Mouse (Mus musculus): ENCODE measurements around the gene Kazn. TPM values are rescaled to one million over a fixed set of nuclear protein-coding genes. Genes with fewer than 3 reads are reported as not detected.

The Kazn gene
- polyA plus RNA-seq (2012; ENCODE audit: low replicate concordance): 1.0 and 1.5 TPM in 2 replicates

DNA sequence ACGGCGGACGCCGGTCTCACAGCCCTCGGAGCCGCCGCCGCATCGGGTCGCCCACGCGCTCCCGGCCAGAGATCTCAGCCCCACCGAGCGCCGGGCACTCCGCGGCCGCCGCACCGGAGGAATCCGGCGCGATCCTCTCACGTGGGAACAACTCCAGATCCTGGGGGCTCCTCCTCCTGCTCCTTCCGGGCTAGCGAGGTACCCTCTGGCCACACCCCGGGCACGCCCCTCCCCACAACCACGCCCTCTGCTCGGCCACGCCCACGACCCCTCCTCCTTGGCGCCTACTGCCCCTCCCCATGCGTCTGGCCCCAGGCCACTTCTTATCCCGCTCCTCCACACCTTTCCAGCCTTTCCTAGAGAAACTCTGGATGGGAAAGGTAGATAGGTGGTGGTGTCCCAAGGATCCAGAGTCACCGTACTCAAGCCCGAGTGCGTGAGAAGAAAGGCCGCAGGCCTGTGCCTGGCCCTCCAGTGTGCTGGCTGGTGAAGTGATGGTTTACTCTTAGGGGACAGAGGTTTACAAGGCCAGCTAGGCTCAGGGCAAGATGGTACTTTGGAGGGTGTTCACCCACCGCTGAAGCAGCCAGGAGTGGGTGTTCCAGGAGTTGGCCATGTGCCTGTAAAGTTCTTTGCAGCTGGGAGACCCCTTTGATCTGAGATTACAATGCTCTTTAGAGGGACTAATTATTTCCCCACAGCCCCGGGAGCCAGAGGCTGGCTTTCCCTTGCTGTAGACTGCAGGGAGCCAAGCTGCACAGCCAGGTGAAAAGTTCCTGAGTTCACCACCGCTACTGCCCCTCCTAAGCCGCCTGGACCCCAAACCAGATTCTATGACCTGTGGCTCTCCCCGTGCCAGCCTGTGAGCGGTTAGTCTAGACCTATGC, at the start of gene Kazn:
Kazn (minus strand) TSS at position 162 of the 887 bp plus-strand sequence.

DNA sequence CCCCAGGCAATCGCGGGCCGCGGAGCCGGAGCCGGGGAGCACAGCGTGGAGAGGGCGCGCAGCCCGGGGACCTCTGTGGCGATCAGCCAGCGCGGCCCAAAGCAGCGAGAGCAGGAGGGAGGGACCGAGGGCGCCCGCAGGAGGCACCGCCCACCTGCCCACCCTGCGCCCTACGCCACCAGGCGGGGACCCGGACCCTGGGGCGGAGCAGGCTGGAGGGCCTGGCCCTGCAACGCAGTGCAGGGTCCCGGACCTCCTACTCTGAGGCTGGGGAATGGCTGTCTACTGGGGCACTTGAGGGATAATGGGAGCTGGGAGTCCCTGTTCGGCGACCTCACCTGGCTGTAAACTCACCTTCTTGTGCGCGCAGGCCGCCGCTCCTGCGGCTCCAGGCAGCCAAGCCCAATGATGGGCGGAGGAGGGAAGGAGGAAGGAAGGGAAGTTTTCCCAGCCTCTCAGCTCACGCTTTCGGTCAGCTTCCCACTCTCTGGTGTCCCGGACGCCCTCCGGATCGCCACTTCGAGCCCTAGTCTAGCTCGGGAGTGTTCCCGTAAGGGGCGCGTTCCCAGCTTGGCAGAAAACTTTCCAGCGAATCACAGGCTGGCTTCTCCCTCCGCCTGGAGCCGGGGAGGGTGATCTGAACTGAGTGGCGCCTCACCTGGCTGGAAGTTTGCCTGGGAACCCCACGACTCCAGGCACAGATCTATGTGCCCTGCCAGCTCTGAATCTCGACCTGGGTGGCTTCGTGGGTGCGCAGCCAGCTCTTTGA, 154.9 kb downstream of the Kazn start, which contains the start of gene Tmem51:
Tmem51 (minus strand) TSS at position 174 of the 769 bp plus-strand sequence.

Other genes starting within 250 kb of the Kazn start
- gene Fhad1, start 224.3 kb downstream of the Kazn start, polyA plus RNA-seq (2012; ENCODE audit: low replicate concordance): 0.28 and 0.51 TPM in 2 replicates
- 46.7 and 85.6 TPM in 2 replicates for gene Tmem51, start 155.1 kb downstream of the Kazn start, polyA plus RNA-seq (2012; ENCODE audit: low replicate concordance)

Data from hematopoietic multipotent progenitor cell, adult 10-12 weeks (in vitro differentiated cells).